ENCODE assay signal across 8 mouse cellular contexts in the genomic region with DNA sequence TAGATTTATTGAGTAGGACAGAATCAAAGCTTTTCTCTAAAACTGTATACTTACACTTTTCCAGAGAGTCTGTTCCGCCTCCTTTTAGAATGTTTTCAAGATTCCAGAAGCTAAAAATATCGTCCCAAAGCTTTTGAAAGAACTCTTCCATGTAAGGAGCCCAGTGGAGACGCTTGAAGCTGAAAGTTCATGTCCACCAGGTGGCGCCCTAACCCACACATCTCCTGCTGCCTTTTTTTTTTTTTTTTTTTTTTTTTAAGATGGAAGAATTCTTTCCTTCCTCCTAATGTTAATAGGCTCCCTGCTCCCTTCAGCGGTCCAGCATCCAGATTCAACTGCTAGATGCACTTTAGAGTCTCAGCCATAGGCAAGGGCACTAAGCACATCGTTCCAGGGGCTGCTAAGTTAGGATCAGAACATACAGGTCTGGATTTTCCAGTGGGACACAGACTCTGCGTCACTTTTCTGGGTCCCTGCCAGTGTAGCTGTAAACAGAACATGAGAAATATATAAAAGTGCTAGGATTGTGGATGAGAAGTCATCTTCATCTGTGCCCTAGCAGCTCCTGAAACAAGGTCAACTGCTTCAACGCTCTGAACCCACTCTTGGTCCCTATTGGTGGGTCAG. TPM values are rescaled to one million over a fixed set of nuclear protein-coding genes. Genes with fewer than 3 reads are reported as not detected.
DNase-seq lines count a peak whose midpoint lies in the region; ATAC-seq and TF ChIP-seq lines count a peak whose summit lies in the region.

No protein-coding gene starts in this region.

- peak; percentile 89 for DNase-seq in forebrain, embryonic 11.5 days (ENCODE audit: low spot score)
- peak; percentile 98 for DNase-seq in adipocyte (ENCODE audit: low spot score)
- DNase-seq in embryo, embryonic 10.5 days (ENCODE audit: low spot score) = peak; percentile 90
- DNase-seq in left cerebral cortex, adult 18-20 months (ENCODE audit: low spot score in 2 of 2) = peak; percentile 88 to 94

- no peaks in the 10 kb centered on the region for H3K9me3 ChIP-seq in forebrain, embryonic 11.5 days (ENCODE audit: control insufficient read depth, low read length)
- no peaks in the 10 kb centered on the region for H3K9me3 ChIP-seq in forebrain, embryonic 12.5 days
- H3K9me3 ChIP-seq in heart, embryonic 14.5 days (ENCODE audit: control insufficient read depth, low read length) = no peaks in the 10 kb centered on the region
- no peaks in the 10 kb centered on the region for H3K9me3 ChIP-seq in stomach, embryonic 16.5 days (replicated peaks; ENCODE audit: control insufficient read depth, low read length)

- no peaks in the 10 kb centered on the region for H3K36me3 ChIP-seq in forebrain, embryonic 11.5 days (ENCODE audit: control insufficient read depth, insufficient read depth, low read length)
- H3K36me3 ChIP-seq in forebrain, embryonic 12.5 days (replicated peaks) = no peaks in the 10 kb centered on the region
- H3K36me3 ChIP-seq in heart, embryonic 14.5 days (ENCODE audit: control insufficient read depth, insufficient read depth, low read length) = no peaks in the 10 kb centered on the region
- H3K36me3 ChIP-seq in myocyte (ENCODE audit: control insufficient read depth, insufficient read depth) = no peaks in the 10 kb centered on the region
- H3K36me3 ChIP-seq in stomach, embryonic 16.5 days (ENCODE audit: control insufficient read depth, insufficient read depth, low read length) = no peaks in the 10 kb centered on the region

- H3ac ChIP-seq in myocyte (ENCODE audit: control insufficient read depth, insufficient read length) = no peak overlapping the region

- no peak overlapping the region for H3K4me2 ChIP-seq in forebrain, embryonic 11.5 days (ENCODE audit: low read depth, low read length, severe bottlenecking)
- H3K4me2 ChIP-seq in forebrain, embryonic 12.5 days = no peak overlapping the region
- H3K4me2 ChIP-seq in heart, embryonic 14.5 days (ENCODE audit: low read length) = peak overlapping the region; percentile 28; the same call in 1 of the 2 replicates
- peak overlapping the region; percentile 66 for H3K4me2 ChIP-seq in myocyte (ENCODE audit: low read depth)
- H3K4me2 ChIP-seq in stomach, embryonic 16.5 days (ENCODE audit: low read depth, low read length) = peak overlapping the region; percentile 26

- peaks cover 14% of the 10 kb centered on the region for H3K79me2 ChIP-seq in myocyte (ENCODE audit: control insufficient read depth, insufficient read depth)

- H3K4me1 ChIP-seq in forebrain, embryonic 11.5 days (replicated peaks; ENCODE audit: control insufficient read depth, insufficient read depth, low read length) = 0 out of 2 replicates have a peak, but pooled peaks cover 3% of the 10 kb centered on the region
- peaks cover 18% of the 10 kb centered on the region for H3K4me1 ChIP-seq in forebrain, embryonic 12.5 days
- peaks cover 18 to 22% of the 10 kb centered on the region in 2 experiments for H3K4me1 ChIP-seq in heart, embryonic 14.5 days (ENCODE audit: control insufficient read depth in 2 of 2, insufficient read depth in 2 of 2, low read length in 2 of 2)
- H3K4me1 ChIP-seq in stomach, embryonic 16.5 days (ENCODE audit: control insufficient read depth, insufficient read depth, low read length) = peaks cover 20% of the 10 kb centered on the region

- WGBS in forebrain, embryonic 11.5 days = 28% methylated on average over 8 of the region's 8 CpGs
- 31% methylated on average over 8 of the region's 8 CpGs for WGBS in forebrain, embryonic 12.5 days
- WGBS in heart, embryonic 14.5 days = 29% methylated on average over 8 of the region's 8 CpGs
- WGBS in stomach, embryonic 16.5 days = 22% methylated on average over 8 of the region's 8 CpGs

- no peak overlapping the region for H3K27ac ChIP-seq in forebrain, embryonic 11.5 days (ENCODE audit: low read depth, low read length)
- no peak overlapping the region for H3K27ac ChIP-seq in forebrain, embryonic 12.5 days
- H3K27ac ChIP-seq in heart, embryonic 14.5 days (replicated peaks in 1 of 2; ENCODE audit: control insufficient read depth in 1 of 2, insufficient read depth in 1 of 2, low read depth in 2 of 2, low read length in 2 of 2) = 0 out of 4 replicates have a peak overlapping the region, but pooled peaks of 1 of the 2 experiments have one; percentile 8
- H3K27ac ChIP-seq in stomach, embryonic 16.5 days (ENCODE audit: low read length) = peak overlapping the region; percentile 46

- TF ChIP-seq POLR2A in myocyte (IDR thresholded peaks at IDR 0.05; ENCODE audit: insufficient read length, low read depth) = no peak

- H3K27me3 ChIP-seq in forebrain, embryonic 11.5 days (ENCODE audit: control insufficient read depth, insufficient read depth, low read length) = peaks cover 14% of the 10 kb centered on the region
- peaks cover 44% of the 10 kb centered on the region for H3K27me3 ChIP-seq in forebrain, embryonic 12.5 days
- no peaks in the 10 kb centered on the region for H3K27me3 ChIP-seq in heart, embryonic 14.5 days (ENCODE audit: control insufficient read depth, insufficient read depth, low read length)
- no peaks in the 10 kb centered on the region for H3K27me3 ChIP-seq in myocyte (ENCODE audit: control insufficient read depth, insufficient read depth, insufficient read length)
- H3K27me3 ChIP-seq in stomach, embryonic 16.5 days (ENCODE audit: control insufficient read depth, insufficient read depth, low read length) = no peaks in the 10 kb centered on the region

- no peak overlapping the region for H3K9ac ChIP-seq in forebrain, embryonic 11.5 days (ENCODE audit: low read length)
- no peak overlapping the region for H3K9ac ChIP-seq in forebrain, embryonic 12.5 days
- no peak overlapping the region for H3K9ac ChIP-seq in heart, embryonic 14.5 days (ENCODE audit: low read length)
- 0 out of 2 replicates have a peak overlapping the region, but pooled peaks have one; percentile 44 for H3K9ac ChIP-seq in stomach, embryonic 16.5 days (ENCODE audit: low read length)

- no peak for ATAC-seq in forebrain, embryonic 11.5 days (replicated peaks; ENCODE audit: low FRiP score)
- ATAC-seq in forebrain, embryonic 12.5 days (ENCODE audit: low FRiP score) = no peak
- no peak for ATAC-seq in heart, embryonic 14.5 days (ENCODE audit: insufficient number of reproducible peaks, insufficient read depth, low FRiP score, low read depth)
- ATAC-seq in stomach, embryonic 16.5 days (ENCODE audit: insufficient read depth, low FRiP score) = no peak

- H3K4me3 ChIP-seq in forebrain, embryonic 11.5 days (ENCODE audit: low read depth, low read length) = no peak overlapping the region
- no peak overlapping the region for H3K4me3 ChIP-seq in forebrain, embryonic 12.5 days (replicated peaks)
- no peak overlapping the region for H3K4me3 ChIP-seq in heart, embryonic 14.5 days (ENCODE audit: control insufficient read depth in 1 of 2, insufficient read depth in 1 of 2, low read depth in 1 of 2, low read length in 2 of 2)
- H3K4me3 ChIP-seq in myocyte = no peak overlapping the region
- no peak overlapping the region for H3K4me3 ChIP-seq in stomach, embryonic 16.5 days (replicated peaks; ENCODE audit: low read length)

TF ChIP-seq in myocyte, 11 proteins besides CTCF, POLR2A, EP300 and RAD21 (continues in another document):
- TF ChIP-seq MYOD1 (IDR thresholded peaks at IDR 0.05; ENCODE audit: control insufficient read depth in 1 of 3, insufficient read length in 2 of 3, low read depth in 2 of 3) (no peak), SRF (IDR thresholded peaks at IDR 0.05; ENCODE audit: control insufficient read depth, insufficient read length, low read depth) (no peak)

RNA-seq across cellular contexts. Expression of a gene that starts 2.5 kb away (rescaled TPM):
- 8.7 and 9.7 TPM in 2 replicates for polyA plus RNA-seq in forebrain, embryonic 11.5 days (2014; fragmentation: Nextera tagmentation; extraction: Ambion mirVana)
- polyA plus RNA-seq in forebrain, embryonic 12.5 days (2016; fragmentation: Nextera tagmentation; extraction: Ambion mirVana) = 3.5 and 4.2 TPM in 2 replicates
- polyA plus RNA-seq in heart, embryonic 14.5 days (2014; fragmentation: Nextera tagmentation; extraction: Ambion mirVana) = 17.8 and 25.0 TPM in 2 replicates
- total RNA-seq in left cerebral cortex, adult 18-20 months (2021) = 1 to 10 TPM; 8.3 to 8.6 TPM
- 36.1 TPM for polyA plus RNA-seq in myocyte (2012; fragmentation: generic; extraction: Trizol)
- polyA plus RNA-seq in stomach, embryonic 16.5 days (2015; fragmentation: Nextera tagmentation; extraction: Ambion mirVana) = 8.7 and 8.9 TPM in 2 replicates

RNA-seq across cellular contexts. Expression of a gene that starts 15.8 kb away (rescaled TPM):
- 15.6 and 16.3 TPM in 2 replicates for polyA plus RNA-seq in forebrain, embryonic 11.5 days (2014; fragmentation: Nextera tagmentation; extraction: Ambion mirVana)
- 10.4 and 10.5 TPM in 2 replicates for polyA plus RNA-seq in forebrain, embryonic 12.5 days (2016; fragmentation: Nextera tagmentation; extraction: Ambion mirVana)
- polyA plus RNA-seq in heart, embryonic 14.5 days (2014; fragmentation: Nextera tagmentation; extraction: Ambion mirVana) = 36.0 and 38.2 TPM in 2 replicates
- 10 to 100 TPM; 32.0 to 33.3 TPM for total RNA-seq in left cerebral cortex, adult 18-20 months (2021)
- 128 TPM for polyA plus RNA-seq in myocyte (2012; fragmentation: generic; extraction: Trizol)
- polyA plus RNA-seq in stomach, embryonic 16.5 days (2015; fragmentation: Nextera tagmentation; extraction: Ambion mirVana) = 52.4 and 63.5 TPM in 2 replicates

RNA-seq across cellular contexts. Expression of a gene that starts 19.1 kb away (rescaled TPM):
- 22.4 and 23.1 TPM in 2 replicates for polyA plus RNA-seq in forebrain, embryonic 11.5 days (2014; fragmentation: Nextera tagmentation; extraction: Ambion mirVana)
- polyA plus RNA-seq in forebrain, embryonic 12.5 days (2016; fragmentation: Nextera tagmentation; extraction: Ambion mirVana) = 42.9 and 47.3 TPM in 2 replicates
- 14.7 and 15.7 TPM in 2 replicates for polyA plus RNA-seq in heart, embryonic 14.5 days (2014; fragmentation: Nextera tagmentation; extraction: Ambion mirVana)
- total RNA-seq in left cerebral cortex, adult 18-20 months (2021) = 10 to 100 TPM; 78.2 to 85.1 TPM
- polyA plus RNA-seq in myocyte (2012; fragmentation: generic; extraction: Trizol) = 22.4 TPM
- polyA plus RNA-seq in stomach, embryonic 16.5 days (2015; fragmentation: Nextera tagmentation; extraction: Ambion mirVana) = 23.8 and 24.5 TPM in 2 replicates

RNA-seq across cellular contexts. Expression of a gene that starts 54.4 kb away (rescaled TPM):
- 29.0 and 30.7 TPM in 2 replicates for polyA plus RNA-seq in forebrain, embryonic 11.5 days (2014; fragmentation: Nextera tagmentation; extraction: Ambion mirVana)
- 31.0 and 32.0 TPM in 2 replicates for polyA plus RNA-seq in forebrain, embryonic 12.5 days (2016; fragmentation: Nextera tagmentation; extraction: Ambion mirVana)
- 19.2 and 20.2 TPM in 2 replicates for polyA plus RNA-seq in heart, embryonic 14.5 days (2014; fragmentation: Nextera tagmentation; extraction: Ambion mirVana)
- 10 to 100 TPM; 68.9 to 69.7 TPM for total RNA-seq in left cerebral cortex, adult 18-20 months (2021)
- polyA plus RNA-seq in myocyte (2012; fragmentation: generic; extraction: Trizol) = 37.5 TPM
- 6.8 and 7.0 TPM in 2 replicates for polyA plus RNA-seq in stomach, embryonic 16.5 days (2015; fragmentation: Nextera tagmentation; extraction: Ambion mirVana)

RNA-seq across cellular contexts. Expression of a gene that starts 57.4 kb away (rescaled TPM):
- polyA plus RNA-seq in forebrain, embryonic 11.5 days (2014; fragmentation: Nextera tagmentation; extraction: Ambion mirVana) = 0.09 and 0.19 TPM in 2 replicates
- polyA plus RNA-seq in forebrain, embryonic 12.5 days (2016; fragmentation: Nextera tagmentation; extraction: Ambion mirVana) = 0.13 and 0.17 TPM in 2 replicates
- polyA plus RNA-seq in heart, embryonic 14.5 days (2014; fragmentation: Nextera tagmentation; extraction: Ambion mirVana) = 4.3 and 4.4 TPM in 2 replicates
- 1 to 10 TPM in 1 of 2 experiments, under 1 TPM in 1; 0.49 to 2.1 TPM for total RNA-seq in left cerebral cortex, adult 18-20 months (2021)
- polyA plus RNA-seq in myocyte (2012; fragmentation: generic; extraction: Trizol) = 0.04 TPM
- 6.7 and 6.9 TPM in 2 replicates for polyA plus RNA-seq in stomach, embryonic 16.5 days (2015; fragmentation: Nextera tagmentation; extraction: Ambion mirVana)

Comparison
In these comparisons a context has a peak if more than half of its experiments do, and no peak if none do; other contexts are left out.
1. H3K4me2 ChIP-seq: peak in heart, embryonic 14.5 days (single experiment), myocyte (single experiment) and stomach, embryonic 16.5 days (single experiment); none in forebrain, embryonic 11.5 days (single experiment) and forebrain, embryonic 12.5 days (single experiment).
2. Peak in every context shown above with its lines, with median percentiles within 50 percentile points of each other: DNase-seq.